Mouse (Mus musculus) liver, embryonic 16.5 days (tissue): ENCODE measurements at regions not wholly inside any gene's neighbourhood (a gene's known extent, or its start where the extent isn't known, plus 50 kb on each side); places are given as distances from the start of the nearest gene placed in this dataset.
"Not testable (repeated sequence)": the region's sequence is repeated elsewhere in the genome, so short reads cannot be mapped to it uniquely, and the experiment has no call there.

ENCODE experiments used
- ATAC-seq: fragments of 200-750 bp; cut with Nextera tagmentation; 2 replicates; pipeline ENCODE4 v1.8.0; 2017; ENCODE audit warnings: low read depth, mild to moderate bottlenecking, moderate number of reproducible peaks, moderate library complexity
- H3K27ac ChIP-seq: fragments of 300-500 bp; sonication (generic); 2 replicates; pipeline ENCODE4 v1.5.1; 2014; ENCODE audit warnings: mild to moderate bottlenecking, low read length
- H3K27me3 ChIP-seq: fragments of 300-500 bp; sonication (generic); 2 replicates; pipeline ENCODE4 v1.6.1; 2014; ENCODE audit warnings: low read depth, low read length, mixed read lengths; ENCODE audit not compliant: control insufficient read depth, insufficient read depth
- H3K36me3 ChIP-seq: fragments of 300-500 bp; sonication (generic); 2 replicates; pipeline ENCODE4 v1.6.1; 2014; ENCODE audit warnings: mild to moderate bottlenecking; ENCODE audit not compliant: control insufficient read depth, insufficient read depth
- H3K4me1 ChIP-seq: fragments of 300-500 bp; sonication (generic); 2 replicates; pipeline ENCODE4 v1.6.1; 2014; ENCODE audit warnings: low read depth, low read length, mixed read lengths; ENCODE audit not compliant: control insufficient read depth
- H3K4me2 ChIP-seq: fragments of 300-500 bp; sonication (generic); 2 replicates; pipeline ENCODE4 v1.6.1; 2014; ENCODE audit warnings: low read depth, low read length, mixed read lengths
- H3K4me3 ChIP-seq: fragments of 300-500 bp; sonication (generic); 2 replicates; pipeline ENCODE4 v1.5.1; 2014; ENCODE audit warnings: low read depth, mild to moderate bottlenecking, low read length
- H3K9ac ChIP-seq: fragments of 300-500 bp; sonication (generic); 2 replicates; pipeline ENCODE4 v1.6.1; 2014; ENCODE audit warnings: low read depth, low read length
- H3K9me3 ChIP-seq: fragments of 300-500 bp; sonication (generic); replicated peaks from 2 replicates; pipeline ENCODE4 v1.6.1; 2016; ENCODE audit warnings: low read length; ENCODE audit not compliant: control insufficient read depth
- WGBS: fragments of 180-500 bp; shearing (Covaris S2); extraction: QIAGEN DNeasy Blood & Tissue Kit; methylation state at CpG from one replicate; pipeline ENCODE4 v1.1.7; 2014; ENCODE audit not compliant: insufficient replicate concordance; 5-methylcytosine and 5-hydroxymethylcytosine counted together

- Histone ChIP-seq H3K27me3 (no peaks in the 10 kb centered on the region), H3K9me3 (no peaks in the 10 kb centered on the region), H3K36me3 (no peaks in the 10 kb centered on the region), H3K4me3 (no peak overlapping the region), H3K4me2 (no peak overlapping the region), H3K4me1 (no peaks in the 10 kb centered on the region), H3K27ac (no peak overlapping the region), H3K9ac (no peak overlapping the region)
- WGBS: 20% methylated on average over 2 of the region's 2 CpGs
- no peak for ATAC-seq
These were observed 418.4 kb upstream of the Arrdc4 start for GRCm38 (mm10) chr7:69167456-69167855.

- Histone ChIP-seq H3K27ac (no peak overlapping the region), H3K4me3 (no peak overlapping the region), H3K4me2 (no peak overlapping the region), H3K9ac (no peak overlapping the region), H3K36me3 (no peaks in the 10 kb centered on the region), H3K27me3 (no peaks in the 10 kb centered on the region), H3K9me3 (no peaks in the 10 kb centered on the region), H3K4me1 (no peaks in the 10 kb centered on the region)
- WGBS: 44% methylated on average over 4 of the region's 4 CpGs
- no peak for ATAC-seq
These were observed 412.9 kb upstream of the Arrdc4 start for GRCm38 (mm10) chr7:69161916-69162315.

GRCm38 (mm10) chr7:69142351-69142750 lies 393.3 kb upstream of the Arrdc4 start:
- H3K9me3 ChIP-seq: no peaks in the 10 kb centered on the region
- no peaks in the 10 kb centered on the region for H3K4me1 ChIP-seq
- no peak overlapping the region for H3K4me3 ChIP-seq
- no peaks in the 10 kb centered on the region for H3K36me3 ChIP-seq
- 59% methylated on average over 3 of the region's 3 CpGs for WGBS
- H3K4me2 ChIP-seq: no peak overlapping the region
- no peak overlapping the region for H3K27ac ChIP-seq
- no peaks in the 10 kb centered on the region for H3K27me3 ChIP-seq
- ATAC-seq: no peak
- no peak overlapping the region for H3K9ac ChIP-seq

- ATAC-seq: no peak
These were observed 384.4 kb upstream of the Arrdc4 start for GRCm38 (mm10) chr7:69133441-69133840.

GRCm38 (mm10) chr7:69101770-69102169 lies 352.7 kb upstream of the Arrdc4 start:
- H3K9me3 ChIP-seq: not testable (repeated sequence)

More at GRCm38 (mm10) chr7:69133441-69133840, 384.4 kb upstream of the Arrdc4 start:
- Histone ChIP-seq H3K27ac (no peak overlapping the region), H3K9ac (no peak overlapping the region), H3K4me3 (no peak overlapping the region), H3K4me1 (no peaks in the 10 kb centered on the region), H3K9me3 (no peaks in the 10 kb centered on the region), H3K27me3 (no peaks in the 10 kb centered on the region), H3K4me2 (no peak overlapping the region), H3K36me3 (no peaks in the 10 kb centered on the region)
- 59% methylated on average over 2 of the region's 2 CpGs for WGBS

GRCm38 (mm10) chr7:69097587-69098095 lies 348.6 kb upstream of the Arrdc4 start:
- H3K27ac ChIP-seq: no peak overlapping the region
- ATAC-seq: no peak
- H3K4me2 ChIP-seq: no peak overlapping the region
- no peaks in the 10 kb centered on the region for H3K4me1 ChIP-seq
- 42% methylated on average over 9 of the region's 9 CpGs for WGBS
- H3K27me3 ChIP-seq: no peaks in the 10 kb centered on the region
- H3K4me3 ChIP-seq: no peak overlapping the region
- no peaks in the 10 kb centered on the region for H3K9me3 ChIP-seq
- no peak overlapping the region for H3K9ac ChIP-seq
- no peaks in the 10 kb centered on the region for H3K36me3 ChIP-seq

More at GRCm38 (mm10) chr7:69101770-69102169, 352.7 kb upstream of the Arrdc4 start:
- H3K36me3 ChIP-seq, H3K4me2 ChIP-seq, H3K27me3 ChIP-seq, H3K4me1 ChIP-seq, H3K4me3 ChIP-seq, H3K27ac ChIP-seq, ATAC-seq, H3K9ac ChIP-seq: not testable (repeated sequence)
- WGBS: 58% methylated on average over 2 of the region's 4 CpGs

- H3K9me3 ChIP-seq: no peaks in the 10 kb centered on the region
- H3K4me3 ChIP-seq: no peak overlapping the region
- H3K9ac ChIP-seq: no peak overlapping the region
- 67% methylated on average over 7 of the region's 7 CpGs for WGBS
- H3K4me2 ChIP-seq: no peak overlapping the region
- no peak overlapping the region for H3K27ac ChIP-seq
- no peaks in the 10 kb centered on the region for H3K27me3 ChIP-seq
- ATAC-seq: peak; percentile 37; the same call in 1 of the 2 replicates
- H3K36me3 ChIP-seq: no peaks in the 10 kb centered on the region
- no peaks in the 10 kb centered on the region for H3K4me1 ChIP-seq
These were observed 325.7 kb upstream of the Arrdc4 start for GRCm38 (mm10) chr7:69074780-69075179.

- H3K36me3 ChIP-seq: no peaks in the 10 kb centered on the region
- no peaks in the 10 kb centered on the region for H3K27me3 ChIP-seq
- H3K4me2 ChIP-seq: no peak overlapping the region
- WGBS: 63% methylated on average over 5 of the region's 5 CpGs
- no peak overlapping the region for H3K9ac ChIP-seq
- no peaks in the 10 kb centered on the region for H3K4me1 ChIP-seq
- no peak overlapping the region for H3K27ac ChIP-seq
- H3K4me3 ChIP-seq: no peak overlapping the region
- no peak for ATAC-seq
- H3K9me3 ChIP-seq: no peaks in the 10 kb centered on the region
These were observed 314.0 kb upstream of the Arrdc4 start for GRCm38 (mm10) chr7:69062994-69063393.

- Histone ChIP-seq H3K27ac (no peak overlapping the region), H3K9ac (no peak overlapping the region), H3K4me3 (no peak overlapping the region), H3K4me1 (no peaks in the 10 kb centered on the region), H3K4me2 (no peak overlapping the region), H3K9me3 (no peaks in the 10 kb centered on the region), H3K36me3 (no peaks in the 10 kb centered on the region), H3K27me3 (no peaks in the 10 kb centered on the region)
- WGBS: 69% methylated on average over 7 of the region's 7 CpGs
- ATAC-seq: no peak
These were observed 313.5 kb upstream of the Arrdc4 start for GRCm38 (mm10) chr7:69062506-69062905.
